Mouse (Mus musculus) gastrocnemius, postnatal 25 days (tissue): ENCODE data around the gene Unc13a. TPM values are rescaled to one million over a fixed set of nuclear protein-coding genes. Genes with fewer than 3 reads are reported as not detected.
"Not testable (repeated sequence)": the region's sequence is repeated elsewhere in the genome, so short reads cannot be mapped to it uniquely, and the experiment has no call there.

ENCODE experiments used
- DNase-seq: peaks from one replicate; pipeline ENCODE4 v3.0.0; 2022
- long read RNA-seq, 2 experiments: library from polyadenylated mRNA; stranded (forward); transcript quantifications; one replicate each; pipeline ENCODE4 v2.0.0; 2021
- total RNA-seq, 2 experiments: library from RNA; stranded (reverse); gene quantifications; 1 replicate in 1 of 2; 2 replicates in 1 of 2; pipeline ENCODE4 v1.2.3; 2021

The Unc13a gene
- total RNA-seq: under 1 TPM in 1 of 2 experiments, not detected in 1; 0.29 TPM
- long read RNA-seq, experiment 1: 0 reads
- long read RNA-seq, experiment 2: 0 reads

GRCm38 (mm10) chr8:71671549-71671965 is at the start of gene Unc13a:
Gene Unc13a, minus strand, starts transcription at chr8:71671757.
- DNase-seq: peak; percentile 83

GRCm38 (mm10) chr8:71719928-71720457 is 48.4 kb upstream of the Unc13a start:
- DNase-seq: no peak

GRCm38 (mm10) chr8:71719218-71719617 is 47.7 kb upstream of the Unc13a start:
- no peak for DNase-seq

GRCm38 (mm10) chr8:71718252-71718651 is 46.7 kb upstream of the Unc13a start:
- DNase-seq: no peak

- no peak for DNase-seq
These were observed 45.5 kb upstream of the Unc13a start for GRCm38 (mm10) chr8:71717096-71717495.

GRCm38 (mm10) chr8:71716561-71717053 is 45.0 kb upstream of the Unc13a start:
- no peak for DNase-seq

- DNase-seq: no peak
These were observed 44.0 kb upstream of the Unc13a start for GRCm38 (mm10) chr8:71715531-71715930.

GRCm38 (mm10) chr8:71711574-71711973 is 40.0 kb upstream of the Unc13a start:
- DNase-seq: no peak

- no peak for DNase-seq
These were observed 38.4 kb upstream of the Unc13a start for GRCm38 (mm10) chr8:71709800-71710446.

GRCm38 (mm10) chr8:71709134-71709799 is 37.7 kb upstream of the Unc13a start:
- no peak for DNase-seq

- no peak for DNase-seq
These were observed 36.3 kb upstream of the Unc13a start for GRCm38 (mm10) chr8:71707874-71708273.

GRCm38 (mm10) chr8:71703400-71703799 is 31.8 kb upstream of the Unc13a start:
- not testable (repeated sequence) for DNase-seq

- no peak for DNase-seq
These were observed 31.4 kb upstream of the Unc13a start for GRCm38 (mm10) chr8:71702923-71703322.

- no peak for DNase-seq
These were observed 30.5 kb upstream of the Unc13a start for GRCm38 (mm10) chr8:71702087-71702432.

- DNase-seq: no peak
These were observed 30.0 kb upstream of the Unc13a start, which contains the start of gene B3gnt3 for GRCm38 (mm10) chr8:71701414-71702086. Gene B3gnt3, minus strand, starts transcription at chr8:71701789.

GRCm38 (mm10) chr8:71700493-71701269 is 29.1 kb upstream of the Unc13a start:
- no peak for DNase-seq

GRCm38 (mm10) chr8:71695456-71695855 is 23.9 kb upstream of the Unc13a start:
- DNase-seq: not testable (repeated sequence)

GRCm38 (mm10) chr8:71693166-71694041 is 21.8 kb upstream of the Unc13a start:
- no peak for DNase-seq

- no peak for DNase-seq
These were observed 21.0 kb upstream of the Unc13a start for GRCm38 (mm10) chr8:71692509-71692908.

GRCm38 (mm10) chr8:71689028-71689427 is 17.5 kb upstream of the Unc13a start, which contains the start of gene Insl3:
Gene Insl3, plus strand, starts transcription at chr8:71689214.
- no peak for DNase-seq

GRCm38 (mm10) chr8:71687616-71688015 is 16.1 kb upstream of the Unc13a start:
- DNase-seq: no peak
